9 mouse cellular contexts compared by ENCODE assay signal in the genomic region with DNA sequence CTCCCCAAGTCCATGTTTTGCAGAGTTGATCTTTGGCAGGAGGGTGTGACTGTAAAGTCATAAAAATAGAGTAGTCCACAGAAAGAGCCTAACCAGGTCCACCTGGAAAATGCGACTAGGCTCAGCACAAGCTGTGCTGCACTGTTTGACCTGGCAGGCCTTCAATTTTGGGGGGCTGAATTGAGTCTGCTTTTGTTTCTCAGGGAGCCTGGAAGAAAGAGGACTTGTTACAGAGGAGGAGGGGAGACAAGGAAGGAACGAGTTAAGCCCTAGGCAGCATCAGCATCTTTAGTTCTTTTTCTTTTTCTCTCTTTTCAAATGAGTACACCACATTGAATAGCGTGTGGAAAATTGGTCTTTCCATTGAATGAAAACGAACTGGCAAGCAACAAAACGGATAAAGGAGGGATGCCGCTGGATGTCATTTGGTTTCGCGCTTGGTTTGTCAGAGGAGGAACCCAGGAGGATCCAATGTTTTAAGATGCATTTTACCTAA.
DNase-seq lines count a peak whose midpoint lies in the region; ATAC-seq and TF ChIP-seq lines count a peak whose summit lies in the region.
"Had no signal": no experiment of that assay in that cellular context is flagged by ENCODE, and none has a peak within 500 bp of the region (broad histone marks: within the 10 kb centered on the region; RNA-seq: fewer than 3 reads in every experiment).

No protein-coding gene starts in this region.

- H3K9ac ChIP-seq in kidney, embryonic 14.5 days (ENCODE audit: low read depth, low read length): no peak overlapping the region
- H3K9ac ChIP-seq in forebrain, embryonic 15.5 days (replicated peaks): no peak overlapping the region
- no peak overlapping the region for H3K9ac ChIP-seq in midbrain, postnatal 0 days (replicated peaks; ENCODE audit: low read length, poor library complexity, severe bottlenecking)
- no peak overlapping the region for H3K9ac ChIP-seq in stomach, postnatal 0 days (ENCODE audit: low read length)

- H3K27ac ChIP-seq in kidney, embryonic 14.5 days (ENCODE audit: low read depth, low read length): no peak overlapping the region
- peak overlapping the region; percentile 19; the same call in 1 of the 2 replicates for H3K27ac ChIP-seq in forebrain, embryonic 15.5 days (replicated peaks)
- no peak overlapping the region for H3K27ac ChIP-seq in midbrain, postnatal 0 days (ENCODE audit: low read depth, low read length)
- no peak overlapping the region for H3K27ac ChIP-seq in stomach, postnatal 0 days (replicated peaks)

- peak; percentile 55; the same call in 1 of the 2 replicates for ATAC-seq in kidney, embryonic 14.5 days (ENCODE audit: low FRiP score, low TSS enrichment)
- ATAC-seq in forebrain, embryonic 15.5 days (replicated peaks): peak; percentile 79
- peak; percentile 66 for ATAC-seq in midbrain, postnatal 0 days (ENCODE audit: low FRiP score)
- no peak for ATAC-seq in megakaryocyte-erythroid progenitor cell, adult 5-6 weeks (replicated peaks; ENCODE audit: low FRiP score, low TSS enrichment, poor library complexity, severe bottlenecking)
- ATAC-seq in stomach, postnatal 0 days (ENCODE audit: low FRiP score, low TSS enrichment): no peak

- H3K4me2 ChIP-seq in kidney, embryonic 14.5 days (replicated peaks; ENCODE audit: low read depth, low read length): no peak overlapping the region
- no peak overlapping the region for H3K4me2 ChIP-seq in forebrain, embryonic 15.5 days (replicated peaks)
- H3K4me2 ChIP-seq in midbrain, postnatal 0 days (ENCODE audit: low read depth, low read length, poor library complexity, severe bottlenecking): no peak overlapping the region
- no peak overlapping the region for H3K4me2 ChIP-seq in stomach, postnatal 0 days (replicated peaks; ENCODE audit: low read depth)

- no peak for TF ChIP-seq EP300 in stomach, postnatal 0 days (optimal IDR thresholded peaks at IDR 0.05)

- H3K4me1 ChIP-seq in kidney, embryonic 14.5 days (ENCODE audit: control insufficient read depth, insufficient read depth, low read length): no peaks in the 10 kb centered on the region
- H3K4me1 ChIP-seq in forebrain, embryonic 15.5 days: peaks cover 11% of the 10 kb centered on the region
- H3K4me1 ChIP-seq in midbrain, postnatal 0 days (ENCODE audit: insufficient read depth, low read length): no peaks in the 10 kb centered on the region; the same call in 1 of the 2 replicates
- no peaks in the 10 kb centered on the region for H3K4me1 ChIP-seq in stomach, postnatal 0 days (replicated peaks; ENCODE audit: control insufficient read depth, insufficient read depth)

- no peaks in the 10 kb centered on the region for H3K27me3 ChIP-seq in kidney, embryonic 14.5 days (ENCODE audit: control insufficient read depth, insufficient read depth, low read length)
- H3K27me3 ChIP-seq in forebrain, embryonic 15.5 days: no peaks in the 10 kb centered on the region
- no peaks in the 10 kb centered on the region for H3K27me3 ChIP-seq in midbrain, postnatal 0 days (ENCODE audit: insufficient read depth, low read length)
- H3K27me3 ChIP-seq in stomach, postnatal 0 days (ENCODE audit: control insufficient read depth, insufficient read depth, low read length): no peaks in the 10 kb centered on the region

- no peaks in the 10 kb centered on the region for H3K36me3 ChIP-seq in kidney, embryonic 14.5 days (ENCODE audit: control insufficient read depth, insufficient read depth, low read length)
- no peaks in the 10 kb centered on the region for H3K36me3 ChIP-seq in forebrain, embryonic 15.5 days
- H3K36me3 ChIP-seq in midbrain, postnatal 0 days (ENCODE audit: insufficient read depth, low read length): no peaks in the 10 kb centered on the region
- no peaks in the 10 kb centered on the region for H3K36me3 ChIP-seq in stomach, postnatal 0 days (ENCODE audit: control insufficient read depth, insufficient read depth, low read length)

- no peaks in the 10 kb centered on the region for H3K9me3 ChIP-seq in kidney, embryonic 14.5 days (ENCODE audit: control insufficient read depth, low read length)
- H3K9me3 ChIP-seq in forebrain, embryonic 15.5 days: no peaks in the 10 kb centered on the region
- no peaks in the 10 kb centered on the region for H3K9me3 ChIP-seq in midbrain, postnatal 0 days (ENCODE audit: low read length)
- no peaks in the 10 kb centered on the region for H3K9me3 ChIP-seq in stomach, postnatal 0 days (ENCODE audit: control insufficient read depth, low read length)

- no peak for DNase-seq in kidney, adult 18-20 months
- peak; percentile 24 to 30 for DNase-seq in layer of hippocampus, postnatal 36 days
- DNase-seq in midbrain, postnatal 0 days (ENCODE audit: low spot score): peak; percentile 76
- no peak for DNase-seq in gastrocnemius, postnatal 10 days
- DNase-seq in stomach, postnatal 0 days (ENCODE audit: low spot score): no peak

- 38% methylated on average over 8 of the region's 8 CpGs for WGBS in kidney, embryonic 14.5 days
- 2% methylated on average over 8 of the region's 8 CpGs for WGBS in forebrain, embryonic 15.5 days
- WGBS in midbrain, postnatal 0 days: 7% methylated on average over 8 of the region's 8 CpGs
- 69% methylated on average over 8 of the region's 8 CpGs for WGBS in stomach, postnatal 0 days

- no peak for TF ChIP-seq CTCF in midbrain, postnatal 0 days (IDR thresholded peaks at IDR 0.05)
- TF ChIP-seq CTCF in stomach, postnatal 0 days (IDR thresholded peaks at IDR 0.05; ENCODE audit: low read depth): no peak

- no peak overlapping the region for H3K4me3 ChIP-seq in kidney, embryonic 14.5 days (ENCODE audit: low read length)
- no peak overlapping the region for H3K4me3 ChIP-seq in forebrain, embryonic 15.5 days
- no peak overlapping the region for H3K4me3 ChIP-seq in midbrain, postnatal 0 days (ENCODE audit: low read depth, low read length)
- no peak overlapping the region for H3K4me3 ChIP-seq in stomach, postnatal 0 days (ENCODE audit: low read depth, low read length)
- H3K4me3 ChIP-seq: erythroblast, embryonic 14.5 days had no signal

Comparison
In these comparisons a context has a peak if more than half of its experiments do, and no peak if none do; other contexts are left out.
1. ATAC-seq: peak in kidney, embryonic 14.5 days (single experiment), forebrain, embryonic 15.5 days (single experiment) and midbrain, postnatal 0 days (single experiment); none in megakaryocyte-erythroid progenitor cell, adult 5-6 weeks (single experiment) and stomach, postnatal 0 days (single experiment).
2. DNase-seq: peak in layer of hippocampus, postnatal 36 days (2 of 2) and midbrain, postnatal 0 days (single experiment); none in kidney, adult 18-20 months (single experiment), gastrocnemius, postnatal 10 days (single experiment) and stomach, postnatal 0 days (single experiment).